Mouse (Mus musculus) embryonic facial prominence, embryonic 14.5 days (tissue): Measurements from ENCODE around the gene Rpl21. TPM values are rescaled to one million over a fixed set of nuclear protein-coding genes. Genes with fewer than 3 reads are reported as not detected.
A peak's percentile ranks its signal among the peaks of the same experiment; 100 is the strongest.
"Not testable (repeated sequence)": the region's sequence is repeated elsewhere in the genome, so short reads cannot be mapped to it uniquely, and the experiment has no call there.

ENCODE experiments used
- ATAC-seq: fragments of 200-750 bp; cut with Nextera tagmentation; 2 replicates; pipeline ENCODE4 v1.8.0; 2017; ENCODE audit warnings: low read depth, moderate number of reproducible peaks, moderate TSS enrichment
- DNase-seq: peaks from one replicate; pipeline ENCODE4 v3.0.0-alpha.2; 2015; ENCODE audit warnings: low spot score
- H3K27ac ChIP-seq: fragments of 300-500 bp; sonication (generic); replicated peaks from 2 replicates; pipeline ENCODE4 v1.5.1; 2014; ENCODE audit warnings: low read depth, mild to moderate bottlenecking, low read length, moderate library complexity
- H3K27me3 ChIP-seq: fragments of 300-500 bp; sonication (generic); replicated peaks from 2 replicates; pipeline ENCODE4 v1.6.1; 2014; ENCODE audit warnings: low read length; ENCODE audit not compliant: control insufficient read depth, insufficient read depth
- H3K36me3 ChIP-seq: fragments of 300-500 bp; sonication (generic); 2 replicates; pipeline ENCODE4 v1.6.1; 2014; ENCODE audit warnings: low read length, mixed read lengths; ENCODE audit not compliant: control insufficient read depth, insufficient read depth
- H3K4me1 ChIP-seq: fragments of 300-500 bp; sonication (generic); 2 replicates; pipeline ENCODE4 v1.6.1; 2014; ENCODE audit warnings: antibody characterized with exemption, low read length; ENCODE audit not compliant: control insufficient read depth, insufficient read depth
- H3K4me2 ChIP-seq: fragments of 300-500 bp; sonication (generic); 2 replicates; pipeline ENCODE4 v1.6.1; 2014; ENCODE audit warnings: low read depth, mild to moderate bottlenecking, low read length, moderate library complexity, mixed read lengths
- H3K4me3 ChIP-seq: fragments of 300-500 bp; sonication (generic); 2 replicates; pipeline ENCODE4 v1.5.1; 2014; ENCODE audit warnings: low read depth, mild to moderate bottlenecking, low read length
- H3K9ac ChIP-seq: fragments of 300-500 bp; sonication (generic); 2 replicates; pipeline ENCODE4 v1.6.1; 2014; ENCODE audit warnings: low read depth, mild to moderate bottlenecking, low read length, moderate library complexity, mixed read lengths
- H3K9me3 ChIP-seq: fragments of 300-500 bp; sonication (generic); 2 replicates; pipeline ENCODE4 v1.6.1; 2016; ENCODE audit warnings: low read length; ENCODE audit not compliant: control insufficient read depth
- WGBS: fragments of 180-500 bp; shearing (Covaris S2); extraction: QIAGEN DNeasy Blood & Tissue Kit; methylation state at CpG from one replicate; pipeline ENCODE4 v1.1.7; 2014; 5-methylcytosine and 5-hydroxymethylcytosine counted together
- polyA plus RNA-seq: library from polyadenylated mRNA; unstranded; fragments of >200 nt; fragmentation: Nextera tagmentation; extraction: Ambion mirVana; gene quantifications from 2 replicates; pipeline ENCODE4 v1.2.1, GENCODE M21; 2014

Rpl21 gene
- polyA plus RNA-seq, 1 experiment from 2014 or later: 723 TPM

- DNase-seq (no peak), ATAC-seq (no peak)
- 90% methylated on average over 2 of the region's 2 CpGs for WGBS
- peaks cover 5% of the 10 kb centered on the region; the same call in 1 of the 2 replicates for H3K4me1 ChIP-seq
- no peak overlapping the region for H3K9ac ChIP-seq
- no peak overlapping the region for H3K4me3 ChIP-seq
- no peak overlapping the region for H3K4me2 ChIP-seq
- H3K9me3 ChIP-seq: no peaks in the 10 kb centered on the region
- H3K36me3 ChIP-seq: no peaks in the 10 kb centered on the region
- no peak overlapping the region for H3K27ac ChIP-seq
- no peaks in the 10 kb centered on the region for H3K27me3 ChIP-seq
These were observed 33.6 kb downstream of the Rpl21 start for GRCm38 (mm10) chr5:146866277-146866676.

GRCm38 (mm10) chr5:146867246-146867945 is 34.7 kb downstream of the Rpl21 start:
- DNase-seq: peak; percentile 28

GRCm38 (mm10) chr5:146867946-146868314 is 35.2 kb downstream of the Rpl21 start:
- DNase-seq (no peak), ATAC-seq (no peak)
- Histone ChIP-seq H3K9me3 (no peaks in the 10 kb centered on the region), H3K4me2 (peak overlapping the region; percentile 53), H3K4me3 (no peak overlapping the region), H3K27me3 (no peaks in the 10 kb centered on the region), H3K4me1 (peaks cover 5% of the 10 kb centered on the region; the same call in 1 of the 2 replicates), H3K9ac (no peak overlapping the region), H3K36me3 (no peaks in the 10 kb centered on the region), H3K27ac (no peak overlapping the region)
- 18% methylated on average over 4 of the region's 4 CpGs for WGBS

More at GRCm38 (mm10) chr5:146867246-146867945, 34.7 kb downstream of the Rpl21 start:
- Histone ChIP-seq H3K4me3 (peak overlapping the region; percentile 21), H3K27ac (no peak overlapping the region), H3K4me1 (peaks cover 5% of the 10 kb centered on the region; the same call in 1 of the 2 replicates), H3K9me3 (no peaks in the 10 kb centered on the region), H3K27me3 (no peaks in the 10 kb centered on the region), H3K36me3 (no peaks in the 10 kb centered on the region), H3K9ac (peak overlapping the region; percentile 40), H3K4me2 (peak overlapping the region; percentile 53)
- ATAC-seq: peak; percentile 44; the same call in 1 of the 2 replicates
- 6% methylated on average over 19 of the region's 19 CpGs for WGBS

GRCm38 (mm10) chr5:146872981-146873631 is 40.4 kb downstream of the Rpl21 start:
- DNase-seq: no peak
- Histone ChIP-seq H3K4me3 (no peak overlapping the region), H3K27ac (no peak overlapping the region), H3K4me2 (no peak overlapping the region), H3K9me3 (no peaks in the 10 kb centered on the region), H3K36me3 (no peaks in the 10 kb centered on the region), H3K27me3 (no peaks in the 10 kb centered on the region), H3K9ac (no peak overlapping the region), H3K4me1 (no peaks in the 10 kb centered on the region)
- ATAC-seq: no peak
- WGBS: 86% methylated on average over 5 of the region's 5 CpGs

- WGBS: 68% methylated on average over 2 of the region's 2 CpGs
- Histone ChIP-seq H3K36me3 (no peaks in the 10 kb centered on the region), H3K27ac (no peak overlapping the region), H3K9ac (no peak overlapping the region), H3K4me2 (no peak overlapping the region), H3K9me3 (no peaks in the 10 kb centered on the region), H3K4me3 (no peak overlapping the region), H3K27me3 (no peaks in the 10 kb centered on the region), H3K4me1 (no peaks in the 10 kb centered on the region)
- no peak for DNase-seq
- no peak for ATAC-seq
These were observed 43.3 kb downstream of the Rpl21 start for GRCm38 (mm10) chr5:146876024-146876423.

- WGBS: 79% methylated on average over 5 of the region's 6 CpGs
- H3K9me3 ChIP-seq, H3K36me3 ChIP-seq, H3K27me3 ChIP-seq, H3K9ac ChIP-seq, ATAC-seq, H3K4me2 ChIP-seq, H3K27ac ChIP-seq, H3K4me3 ChIP-seq, H3K4me1 ChIP-seq, DNase-seq: not testable (repeated sequence)
These were observed 45.2 kb downstream of the Rpl21 start for GRCm38 (mm10) chr5:146877882-146878281.

- no peak for ATAC-seq
- no peaks in the 10 kb centered on the region for H3K9me3 ChIP-seq
- H3K9ac ChIP-seq: no peak overlapping the region
- H3K4me3 ChIP-seq: no peak overlapping the region
- H3K27me3 ChIP-seq: no peaks in the 10 kb centered on the region
- WGBS: 82% methylated on average over 6 of the region's 6 CpGs
- no peaks in the 10 kb centered on the region for H3K4me1 ChIP-seq
- no peaks in the 10 kb centered on the region for H3K36me3 ChIP-seq
- no peak overlapping the region for H3K27ac ChIP-seq
- no peak overlapping the region for H3K4me2 ChIP-seq
- no peak for DNase-seq
These were observed 49.6 kb downstream of the Rpl21 start for GRCm38 (mm10) chr5:146882261-146882660.

- 70% methylated on average over 7 of the region's 7 CpGs for WGBS
- Histone ChIP-seq H3K36me3 (no peaks in the 10 kb centered on the region), H3K9ac (no peak overlapping the region), H3K27me3 (no peaks in the 10 kb centered on the region), H3K9me3 (no peaks in the 10 kb centered on the region), H3K4me1 (no peaks in the 10 kb centered on the region), H3K27ac (no peak overlapping the region), H3K4me2 (no peak overlapping the region), H3K4me3 (no peak overlapping the region)
- no peak for ATAC-seq
- no peak for DNase-seq
These were observed 50.4 kb downstream of the Rpl21 start for GRCm38 (mm10) chr5:146883053-146883452.
